Mouse (Mus musculus) layer of hippocampus, adult 2 months (tissue): ENCODE data around the gene Psmb5. TPM values are rescaled to one million over a fixed set of nuclear protein-coding genes. Genes with fewer than 3 reads are reported as not detected.

Source experiments
- DNase-seq, 2 experiments: peaks; one replicate each; pipeline ENCODE4 v3.0.0; 2022; ENCODE audit warnings: low spot score in 2 of 2
- H3K27ac ChIP-seq: fragments of 200-600 bp; 2 replicates; pipeline ENCODE4 v1.8.1; 2022
- H3K4me3 ChIP-seq: fragments of 200-600 bp; 2 replicates; pipeline ENCODE4 v1.8.1; 2022; ENCODE audit warnings: mild to moderate bottlenecking
- CTCF ChIP-seq: fragments of 200-600 bp; conservative IDR thresholded peaks from 2 replicates; pipeline ENCODE4 v1.8.1; 2022; ENCODE audit warnings: antibody characterized with exemption, mild to moderate bottlenecking, moderate library complexity
- total RNA-seq, 2 experiments: library from RNA; stranded (reverse); gene quantifications; 2 replicates each; pipeline ENCODE4 v1.2.3; 2021

Gene Psmb5
- total RNA-seq, 2 experiments from 2014 or later: 199 to 218 TPM

DNA sequence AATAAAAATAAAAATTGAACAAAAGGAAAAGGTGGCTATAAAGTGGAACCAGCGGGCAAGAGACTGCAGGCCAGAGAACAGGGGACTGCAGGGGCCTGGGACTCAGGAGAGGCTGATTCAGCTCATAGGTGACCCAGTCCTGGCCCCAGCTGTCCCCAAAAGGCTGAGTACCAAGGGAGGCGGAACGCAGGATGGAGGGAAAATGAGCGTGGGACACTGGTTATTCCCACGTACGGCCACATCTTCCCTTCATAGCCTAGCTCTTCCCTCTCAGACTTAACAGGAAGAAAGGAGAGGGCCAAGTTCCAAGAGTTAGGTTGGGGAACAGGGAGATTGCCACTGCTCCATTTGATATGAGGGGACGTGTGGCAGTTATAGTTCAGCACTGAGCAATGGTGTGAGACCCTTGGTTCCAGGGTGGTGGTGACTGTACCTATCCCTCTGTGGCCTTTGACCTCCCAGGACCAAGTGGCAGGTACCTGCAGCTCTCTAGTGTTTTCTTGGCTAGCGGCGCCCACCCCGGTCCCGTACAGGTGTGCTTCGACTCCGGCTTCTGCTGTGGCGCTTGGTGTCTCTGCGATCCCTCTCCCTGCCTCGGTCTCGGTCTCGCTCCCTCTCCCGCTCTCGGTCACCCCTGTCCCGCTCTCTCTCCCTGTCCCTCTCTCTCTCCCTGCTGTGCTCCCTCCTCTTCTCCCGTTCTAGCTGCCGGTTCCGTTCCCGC, 24.6 kb upstream of the Psmb5 start:
- TF ChIP-seq CTCF: no peak
- no peak for DNase-seq
- Histone ChIP-seq H3K27ac (no peak overlapping the region), H3K4me3 (no peak overlapping the region)

DNA sequence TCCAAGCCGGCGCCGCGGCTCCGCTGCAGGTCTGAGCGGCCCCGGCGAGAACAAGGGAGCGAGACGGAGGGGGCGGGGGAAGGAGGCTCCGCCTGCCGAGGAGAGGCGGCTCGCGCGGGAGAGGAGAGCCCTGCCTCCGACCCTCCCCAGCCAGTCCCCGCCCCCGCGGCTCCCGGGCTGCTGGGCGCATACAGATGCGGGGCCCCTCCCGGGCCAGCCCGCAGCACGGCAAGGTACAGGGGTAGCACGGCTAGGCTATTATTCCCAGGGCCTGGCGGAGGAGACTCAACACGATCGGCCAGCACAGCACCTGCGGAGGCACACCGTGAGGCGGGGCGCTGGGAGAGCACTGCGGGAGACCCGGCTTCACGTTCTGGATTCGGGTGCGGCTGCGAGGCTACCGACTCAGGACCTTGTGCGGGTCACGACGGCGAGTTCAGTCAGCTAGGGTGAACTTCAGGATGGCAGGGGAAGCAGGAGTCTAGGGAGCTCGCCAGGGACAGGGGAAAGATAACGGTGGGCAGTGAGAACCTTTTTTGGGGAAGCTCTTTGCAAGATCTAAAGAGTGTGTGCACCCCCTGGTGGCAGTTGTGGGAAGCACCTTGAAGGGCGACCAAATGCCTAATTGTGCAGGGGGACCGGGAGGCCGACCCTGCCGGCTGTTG, 23.6 kb upstream of the Psmb5 start, which contains the start of gene Cdh24:
Cdh24 (minus strand) TSS at position 60 of the 665 bp plus-strand sequence.
- peak; percentile 95 for TF ChIP-seq CTCF
- Histone ChIP-seq H3K27ac (peak within 1 kb of the TSS; percentile 83), H3K4me3 (peak within 1 kb of the TSS; percentile 92)
- DNase-seq: peak; percentile 86 to 91

DNA sequence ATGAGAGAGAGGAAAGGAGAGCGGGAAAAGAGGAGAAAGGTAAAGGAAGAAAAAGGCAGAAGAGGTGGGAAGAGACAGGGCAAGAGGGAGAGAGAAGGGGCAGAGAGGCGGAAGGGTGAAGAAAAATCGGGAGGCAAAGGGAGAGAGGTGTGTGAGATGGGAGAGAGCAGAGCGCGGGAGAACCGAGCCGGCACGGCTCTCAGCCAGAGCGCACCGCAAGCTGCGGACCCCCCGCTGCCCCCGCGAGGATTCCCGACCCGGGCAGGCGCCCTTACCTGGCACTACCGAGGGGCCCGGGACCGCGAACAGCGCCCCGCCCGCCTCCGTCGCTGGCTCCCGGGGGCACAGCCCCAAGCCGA, 23.1 kb upstream of the Psmb5 start, which contains the start of gene Gm17606:
Gm17606 (plus strand) TSS at position 7 of the 359 bp plus-strand sequence.
- peak within 1 kb of the TSS; percentile 92 for H3K4me3 ChIP-seq
- H3K27ac ChIP-seq: peak within 1 kb of the TSS; percentile 83
- no peak for DNase-seq
- TF ChIP-seq CTCF: no peak

DNA sequence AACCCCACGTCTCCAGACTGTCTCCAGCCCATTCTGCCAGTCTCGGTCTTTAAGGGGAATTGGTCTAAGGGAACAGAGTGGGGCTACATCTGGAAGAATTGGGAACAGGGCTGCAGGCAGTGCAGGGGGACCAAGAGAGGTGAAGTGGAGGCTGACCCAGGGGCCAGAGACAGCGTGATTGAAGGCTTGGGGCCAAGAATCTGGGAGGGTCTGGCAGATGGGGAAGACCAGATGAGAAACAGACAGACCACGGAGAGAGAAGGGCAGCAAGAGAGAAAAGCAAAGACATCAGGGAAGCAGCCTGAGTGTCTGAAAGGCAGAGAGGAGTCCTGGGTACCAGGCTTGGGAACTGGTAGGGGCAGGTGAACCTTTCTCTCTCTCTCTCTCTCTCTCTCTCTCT, 22.3 kb upstream of the Psmb5 start:
- DNase-seq: no peak
- TF ChIP-seq CTCF: no peak
- H3K27ac ChIP-seq: no peak overlapping the region
- H3K4me3 ChIP-seq: no peak overlapping the region

DNA sequence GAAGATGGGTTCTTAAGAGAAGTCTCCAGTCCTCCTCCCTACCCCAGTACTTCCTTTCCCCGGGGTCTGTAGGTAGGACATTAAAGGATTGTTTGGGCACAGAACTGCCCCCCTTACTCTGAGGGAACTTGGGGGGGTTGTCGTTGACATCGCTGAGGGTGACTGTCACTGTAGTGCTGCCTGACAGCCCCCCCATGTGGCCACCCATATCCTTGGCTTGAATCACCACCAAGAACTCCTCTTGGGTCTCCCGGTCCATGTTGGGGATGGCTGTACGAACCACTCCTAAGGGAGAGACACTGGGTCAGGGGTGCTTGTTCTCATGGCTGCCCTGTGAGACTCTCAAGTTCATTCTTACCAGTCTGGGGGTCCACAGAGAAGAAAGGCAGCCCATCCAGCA, 20.4 kb upstream of the Psmb5 start:
- TF ChIP-seq CTCF: peak; percentile 70
- no peak overlapping the region for H3K27ac ChIP-seq
- peak in 1 of 2 experiments; percentile 57 for DNase-seq
- H3K4me3 ChIP-seq: no peak overlapping the region

DNA sequence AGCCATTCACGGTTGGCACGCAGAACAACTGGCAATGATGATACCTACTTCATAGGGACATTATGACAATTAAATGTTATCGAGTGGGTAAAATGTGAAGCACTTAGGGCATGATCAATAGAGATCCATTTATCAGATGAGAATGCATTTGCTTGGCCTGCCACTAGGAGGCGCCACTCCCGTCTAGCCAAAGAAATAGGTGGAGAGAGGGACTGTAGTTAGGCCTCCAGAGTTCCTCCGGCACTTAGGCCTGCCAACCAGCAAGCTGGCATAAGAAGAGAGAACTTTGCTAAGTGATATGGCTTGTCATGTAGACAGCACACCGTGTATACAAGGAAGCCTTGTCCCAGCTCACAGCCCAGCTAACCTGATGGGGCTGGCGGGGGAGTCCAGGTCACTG, 19.1 kb upstream of the Psmb5 start:
- peak in 1 of 2 experiments; percentile 69 for DNase-seq
- Histone ChIP-seq H3K4me3 (no peak overlapping the region), H3K27ac (no peak overlapping the region)
- TF ChIP-seq CTCF: peak; percentile 97

DNA sequence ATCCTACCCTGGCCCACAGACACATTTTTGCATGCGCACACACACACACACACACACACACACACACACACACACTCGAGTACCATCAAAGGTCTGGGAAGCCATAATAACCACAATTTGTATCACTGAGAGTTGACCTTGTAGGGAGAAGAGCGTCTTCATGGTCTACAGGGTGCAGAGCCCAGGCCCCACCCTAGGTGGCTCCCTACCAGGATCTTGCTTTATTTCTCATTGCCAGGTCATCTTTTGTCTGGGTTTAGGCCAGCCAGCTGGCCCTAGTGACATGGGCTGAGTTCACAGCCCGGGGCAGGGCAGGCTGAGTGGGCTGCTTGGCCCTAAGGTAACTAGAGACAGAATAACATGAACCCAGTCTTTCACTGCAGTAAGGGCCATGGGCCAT, 16.4 kb upstream of the Psmb5 start:
- peak; percentile 52 for TF ChIP-seq CTCF

DNA sequence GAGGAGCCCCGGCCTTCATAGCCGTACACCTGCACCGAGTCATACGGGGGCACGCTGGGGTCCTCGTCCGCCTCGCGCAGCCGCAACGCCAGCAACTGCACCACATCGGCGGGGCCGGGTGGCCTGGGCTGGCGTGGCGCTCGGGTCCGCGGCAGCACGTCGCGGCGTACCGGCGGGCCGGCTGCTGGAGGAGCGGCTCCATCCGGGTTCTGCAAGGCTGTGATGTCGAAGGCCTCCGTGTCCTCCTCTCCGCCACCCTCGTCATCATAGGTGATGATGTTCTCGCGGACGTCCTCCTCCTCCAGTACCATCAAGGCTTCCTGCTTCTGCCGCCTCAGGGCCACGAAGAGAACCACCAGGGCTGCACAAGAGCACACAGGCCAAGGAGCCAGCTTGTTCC, 14.4 kb upstream of the Psmb5 start:
- no peak for TF ChIP-seq CTCF
- DNase-seq: no peak

More for the DNA sequence above, 16.4 kb upstream of the Psmb5 start:
- H3K4me3 ChIP-seq: no peak overlapping the region
- DNase-seq: no peak
- H3K27ac ChIP-seq: no peak overlapping the region

DNA sequence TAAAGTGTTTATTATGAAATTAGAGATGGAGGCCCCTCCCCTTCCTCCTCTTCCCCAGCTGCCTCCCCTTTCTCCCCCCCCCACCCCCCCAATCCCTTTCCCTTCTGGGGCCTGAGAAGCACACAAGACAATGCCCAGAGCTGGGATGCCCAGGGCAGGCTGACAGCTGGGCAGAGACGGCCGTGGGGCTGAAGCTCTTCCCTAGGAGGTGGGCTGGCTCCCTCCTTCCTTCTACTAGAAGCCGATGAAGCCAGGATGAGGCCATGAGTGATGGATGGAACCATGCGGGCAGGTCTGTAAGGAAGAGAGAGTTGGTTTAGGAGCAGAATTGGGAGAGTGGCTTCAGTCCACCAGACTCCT, 13.4 kb upstream of the Psmb5 start:
- DNase-seq: no peak
- H3K27ac ChIP-seq: no peak overlapping the region
- H3K4me3 ChIP-seq: no peak overlapping the region
- TF ChIP-seq CTCF: no peak

More for the DNA sequence above, 14.4 kb upstream of the Psmb5 start:
- H3K4me3 ChIP-seq: no peak overlapping the region
- no peak overlapping the region for H3K27ac ChIP-seq

DNA sequence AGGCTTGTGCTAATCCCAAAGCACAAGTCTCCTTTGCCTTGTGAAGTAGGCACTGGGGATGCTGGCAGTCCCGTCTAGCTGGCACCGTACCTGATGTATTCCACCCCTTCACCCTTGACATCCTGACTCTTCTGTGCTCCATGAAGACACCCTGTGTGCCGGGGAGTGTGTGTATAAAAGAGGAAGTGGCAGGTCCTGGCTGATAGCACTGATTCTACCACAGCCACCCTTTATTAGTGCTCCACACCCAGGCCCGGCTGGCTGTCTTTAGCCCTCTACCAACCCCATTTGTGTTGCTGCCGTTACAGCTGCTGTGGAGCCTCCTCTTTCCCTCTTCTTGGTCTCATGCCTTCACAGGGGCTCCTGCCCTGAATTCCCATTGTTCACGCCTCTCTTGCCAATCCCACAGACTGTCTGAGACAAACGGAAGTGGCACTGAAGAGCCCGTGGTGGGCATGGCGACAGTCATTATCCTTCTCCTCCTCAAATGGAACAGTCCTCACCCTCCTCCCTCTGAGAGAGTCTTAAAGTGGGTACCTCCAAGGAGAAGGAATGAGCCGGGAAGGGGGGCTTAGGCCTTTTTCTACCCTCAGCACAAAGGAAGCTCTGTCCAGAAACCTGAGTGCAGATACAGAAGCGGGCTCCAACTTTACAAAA, 12.9 kb upstream of the Psmb5 start:
- H3K4me3 ChIP-seq: no peak overlapping the region
- no peak for DNase-seq
- H3K27ac ChIP-seq: no peak overlapping the region
- no peak for TF ChIP-seq CTCF

DNA sequence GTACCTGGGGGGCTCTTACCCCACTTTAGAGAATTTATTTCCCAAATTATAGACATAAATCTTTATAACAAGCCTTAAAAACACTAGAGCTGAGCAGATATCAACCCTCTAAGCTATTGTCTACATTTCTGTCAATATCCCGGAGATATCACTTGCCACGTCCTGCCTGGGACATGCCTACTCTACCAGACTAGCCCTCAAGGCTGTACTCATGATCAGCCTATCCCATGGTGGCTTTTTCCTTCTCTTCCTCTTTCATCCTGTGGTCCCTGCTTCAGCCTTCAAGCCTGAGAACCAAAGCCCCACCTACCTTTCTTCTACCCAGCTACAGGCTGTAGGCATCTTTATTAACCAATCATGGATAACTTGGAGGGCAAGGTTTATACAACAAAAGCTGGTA, 12.0 kb upstream of the Psmb5 start:
- no peak for DNase-seq
- H3K27ac ChIP-seq: no peak overlapping the region
- TF ChIP-seq CTCF: no peak
- H3K4me3 ChIP-seq: no peak overlapping the region

DNA sequence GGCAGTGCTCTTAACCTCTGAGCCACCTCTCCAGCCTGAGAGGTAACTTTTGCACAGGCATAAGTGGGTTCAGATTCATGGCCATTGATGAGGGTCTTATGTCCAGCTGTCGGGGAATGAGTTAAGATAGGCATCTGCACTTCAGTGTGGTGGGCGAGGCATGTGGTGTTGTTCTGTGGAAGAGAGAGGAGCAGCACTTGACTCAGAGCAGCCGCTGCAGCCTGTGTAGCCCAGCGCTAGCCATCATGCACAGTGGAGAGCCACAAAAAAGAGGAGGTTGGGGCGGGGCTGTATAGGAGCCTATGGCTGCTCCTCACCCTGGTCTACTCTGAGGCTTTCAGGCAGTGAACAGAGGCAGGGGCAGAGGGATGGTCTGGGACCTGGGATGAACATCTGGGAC, 10.3 kb upstream of the Psmb5 start:
- Histone ChIP-seq H3K27ac (no peak overlapping the region), H3K4me3 (no peak overlapping the region)
- no peak for TF ChIP-seq CTCF
- no peak for DNase-seq

DNA sequence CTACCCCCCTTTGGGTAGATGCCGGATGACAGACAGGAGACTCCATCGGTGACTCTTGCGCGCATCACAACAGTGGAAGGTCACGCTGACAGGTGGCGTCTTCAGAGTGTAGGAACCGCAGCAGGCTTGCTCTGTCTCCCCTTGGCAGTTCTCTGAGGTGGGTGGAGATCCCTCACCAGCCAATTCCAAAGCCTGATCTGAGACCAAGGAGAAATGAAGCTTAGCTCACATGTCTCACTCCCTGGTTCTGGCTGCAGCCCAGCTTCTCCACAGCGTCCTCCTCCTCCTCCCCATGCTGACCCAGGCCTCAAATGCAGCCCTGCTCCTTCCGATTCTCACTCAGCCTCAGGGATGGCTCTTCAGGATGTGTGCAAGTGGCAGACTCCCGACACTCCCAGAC, 7.2 kb upstream of the Psmb5 start:
- TF ChIP-seq CTCF: no peak
- DNase-seq: no peak
- Histone ChIP-seq H3K27ac (no peak overlapping the region; the same call in 1 of the 2 replicates), H3K4me3 (no peak overlapping the region)
